In genomic region chr2:172311731-172312130, GRCm38 (mm10) we compare ENCODE assay signal across 23 mouse cellular contexts.
"Had no signal": no experiment of that assay in that cellular context is flagged by ENCODE, and none has a peak within 500 bp of the region (broad histone marks: within the 10 kb centered on the region; RNA-seq: fewer than 3 reads in every experiment).

No protein-coding gene starts in this region.

- H3K27ac ChIP-seq: heart, embryonic 10.5 days; hindbrain, embryonic 12.5 days; hindbrain, embryonic 14.5 days; intestine, embryonic 15.5 days; layer of hippocampus, adult 2 months; left cerebral cortex, adult 2 months; limb, embryonic 13.5 days; limb, embryonic 15.5 days; liver, embryonic 12.5 days; liver, embryonic 14.5 days had no signal

- H3K4me3 ChIP-seq: heart, embryonic 10.5 days; heart, embryonic 12.5 days; hindbrain, embryonic 12.5 days; intestine, embryonic 15.5 days; layer of hippocampus, adult 2 months; left cerebral cortex, adult 2 months; limb, embryonic 13.5 days; limb, embryonic 15.5 days; liver, embryonic 12.5 days had no signal

- H3K4me2 ChIP-seq: heart, embryonic 12.5 days; hindbrain, embryonic 12.5 days; hindbrain, embryonic 14.5 days; intestine, embryonic 15.5 days; limb, embryonic 13.5 days; limb, embryonic 15.5 days; liver, embryonic 12.5 days had no signal

- H3K4me1 ChIP-seq: heart, embryonic 12.5 days; hindbrain, embryonic 12.5 days; intestine, embryonic 15.5 days; limb, embryonic 15.5 days; liver, embryonic 12.5 days had no signal

- H3K9me3 ChIP-seq: heart, embryonic 10.5 days; intestine, embryonic 15.5 days; limb, embryonic 15.5 days had no signal

- ATAC-seq: hindbrain, embryonic 16.5 days; inflammation-experienced regulatory T-cells, adult 6 months; intestine, embryonic 15.5 days; intestine, postnatal 0 days; liver, embryonic 12.5 days had no signal

- H3K36me3 ChIP-seq: heart, embryonic 10.5 days; heart, embryonic 12.5 days; hindbrain, embryonic 12.5 days; intestine, embryonic 15.5 days; limb, embryonic 13.5 days; limb, embryonic 15.5 days; liver, embryonic 12.5 days had no signal

- H3K27me3 ChIP-seq: heart, embryonic 12.5 days; hindbrain, embryonic 12.5 days; intestine, embryonic 15.5 days; limb, embryonic 13.5 days; limb, embryonic 15.5 days had no signal

- H3K9ac ChIP-seq: heart, embryonic 12.5 days; hindbrain, embryonic 12.5 days; hindbrain, embryonic 14.5 days; intestine, embryonic 15.5 days; limb, embryonic 13.5 days; limb, embryonic 15.5 days; liver, embryonic 12.5 days; liver, embryonic 14.5 days had no signal

- DNase-seq: gastrocnemius, postnatal 14 days; heart, adult 18-20 months; heart, postnatal 10 days; kidney, adult 18-20 months; kidney, adult 8-10 months; kidney, postnatal 10 days; kidney, postnatal 25 days; kidney, postnatal 4 days; left cerebral cortex, postnatal 4 days had no signal
